Mouse (Mus musculus): ENCODE measurements at regions not wholly inside any gene's neighbourhood (a gene's known extent, or its start where the extent isn't known, plus 50 kb on each side); places are given as distances from the start of the nearest gene placed in this dataset.

- DNase-seq = no peak
Measured at GRCm38 (mm10) chr11:43370025-43370424, 56.0 kb downstream of the Pttg1 start.

GRCm38 (mm10) chr11:43368346-43368745 is 57.7 kb downstream of the Pttg1 start:
- no peak for DNase-seq

GRCm38 (mm10) chr11:43361858-43362257 is 64.2 kb downstream of the Pttg1 start:
- no peak for DNase-seq

GRCm38 (mm10) chr11:43358390-43359291 is 67.4 kb downstream of the Pttg1 start:
- DNase-seq = no peak

- DNase-seq = no peak
Measured at GRCm38 (mm10) chr11:43353602-43354001, 72.4 kb downstream of the Pttg1 start.

- no peak for DNase-seq
Measured at GRCm38 (mm10) chr11:43353030-43353429, 73.0 kb downstream of the Pttg1 start.

- DNase-seq = no peak
Measured at GRCm38 (mm10) chr11:43351818-43352217, 74.2 kb downstream of the Pttg1 start.

GRCm38 (mm10) chr11:43351348-43351747 is 74.7 kb downstream of the Pttg1 start:
- no peak for DNase-seq

- no peak for DNase-seq
Measured at GRCm38 (mm10) chr11:43350242-43350641, 75.8 kb downstream of the Pttg1 start.

GRCm38 (mm10) chr11:43349564-43349963 is 76.5 kb downstream of the Pttg1 start:
- DNase-seq = no peak

GRCm38 (mm10) chr11:43348571-43348970 is 77.5 kb downstream of the Pttg1 start:
- peak; percentile 73 to 86 for DNase-seq

- no peak for DNase-seq
Measured at GRCm38 (mm10) chr11:43346489-43346888, 79.6 kb downstream of the Pttg1 start.

- DNase-seq = no peak
Measured at GRCm38 (mm10) chr11:43344767-43345561, 81.1 kb downstream of the Pttg1 start.

GRCm38 (mm10) chr11:43343574-43343973 is 82.5 kb downstream of the Pttg1 start:
- DNase-seq = no peak

- DNase-seq = no peak
Measured at GRCm38 (mm10) chr11:43338377-43338993, 87.6 kb downstream of the Pttg1 start.

- no peak for DNase-seq
Measured at GRCm38 (mm10) chr11:43335668-43336265, 90.3 kb downstream of the Pttg1 start.

- no peak for DNase-seq
Measured at GRCm38 (mm10) chr11:43333547-43333946, 92.5 kb downstream of the Pttg1 start.

GRCm38 (mm10) chr11:43313996-43314395 is 112.1 kb downstream of the Pttg1 start:
- no peak for DNase-seq

All from kidney, postnatal 25 days (tissue).